Mouse (Mus musculus) limb, embryonic 14.5 days (tissue): ENCODE measurements around the gene Kdm4b. TPM values are rescaled to one million over a fixed set of nuclear protein-coding genes. Genes with fewer than 3 reads are reported as not detected.

ENCODE experiments used
- ATAC-seq: fragments of 200-750 bp; cut with Nextera tagmentation; 2 replicates; pipeline ENCODE4 v1.8.0; 2017; ENCODE audit warnings: low read depth, moderate number of reproducible peaks, moderate TSS enrichment; ENCODE audit not compliant: low FRiP score
- DNase-seq: peaks from one replicate; pipeline ENCODE4 v3.0.0-alpha.2; 2015; ENCODE audit warnings: low spot score
- H3K27ac ChIP-seq: fragments of 300-500 bp; sonication (generic); replicated peaks from 2 replicates; pipeline ENCODE4 v1.5.1; 2014; ENCODE audit warnings: low read depth, mild to moderate bottlenecking, low read length, moderate library complexity, mixed read lengths
- H3K27me3 ChIP-seq: fragments of 300-500 bp; sonication (generic); 2 replicates; pipeline ENCODE4 v1.6.1; 2014; ENCODE audit warnings: low read length, mixed read lengths; ENCODE audit not compliant: control insufficient read depth, insufficient read depth
- H3K36me3 ChIP-seq: fragments of 300-500 bp; sonication (generic); 2 replicates; pipeline ENCODE4 v1.6.1; 2014; ENCODE audit warnings: mild to moderate bottlenecking, low read length, moderate library complexity, mixed read lengths; ENCODE audit not compliant: control insufficient read depth, insufficient read depth
- H3K4me1 ChIP-seq: fragments of 300-500 bp; sonication (generic); 2 replicates; pipeline ENCODE4 v1.6.1; 2014; ENCODE audit warnings: antibody characterized with exemption, low read length, mixed read lengths; ENCODE audit not compliant: control insufficient read depth, insufficient read depth
- H3K4me2 ChIP-seq: fragments of 300-500 bp; sonication (generic); replicated peaks from 2 replicates; pipeline ENCODE4 v1.6.1; 2014; ENCODE audit warnings: low read depth, mild to moderate bottlenecking, low read length, moderate library complexity; ENCODE audit not compliant: severe bottlenecking
- H3K4me3 ChIP-seq: fragments of 300-500 bp; sonication (generic); replicated peaks from 2 replicates; pipeline ENCODE4 v1.5.1; 2014; ENCODE audit warnings: low read length
- H3K9ac ChIP-seq: fragments of 300-500 bp; sonication (generic); 2 replicates; pipeline ENCODE4 v1.6.1; 2014; ENCODE audit warnings: mild to moderate bottlenecking, low read depth, low read length, moderate library complexity; ENCODE audit not compliant: severe bottlenecking
- H3K9me3 ChIP-seq: fragments of 300-500 bp; sonication (generic); 2 replicates; pipeline ENCODE4 v1.6.1; 2016; ENCODE audit warnings: low read length; ENCODE audit not compliant: control insufficient read depth
- POLR2A ChIP-seq: fragments of 200-500 bp; IDR thresholded peaks from 2 replicates; pipeline ENCODE4 v1.8.0; 2012; ENCODE audit warnings: inconsistent platforms, mild to moderate bottlenecking, moderate library complexity, borderline replicate concordance; ENCODE audit not compliant: insufficient read depth, insufficient read length; ENCODE audit errors: extremely low read depth
- WGBS: fragments of 180-500 bp; shearing (Covaris S2); extraction: QIAGEN DNeasy Blood & Tissue Kit; methylation state at CpG from one replicate; pipeline ENCODE4 v1.1.7; 2014; 5-methylcytosine and 5-hydroxymethylcytosine counted together
- polyA plus RNA-seq, 2 experiments: library from polyadenylated mRNA; depleted of rRNA in 1 of 2; stranded (reverse) in 1 of 2; unstranded in 1 of 2; fragments of >200 nt; fragmentation: Nextera tagmentation in 1 of 2; extraction: Ambion mirVana in 1 of 2; gene quantifications; 2 replicates each; pipeline versions ENCODE4 v1.2.1 to v1.2.3; 2012 to 2014

Kdm4b gene
- polyA plus RNA-seq, 2 experiments: 36.0 to 36.4 TPM

DNA sequence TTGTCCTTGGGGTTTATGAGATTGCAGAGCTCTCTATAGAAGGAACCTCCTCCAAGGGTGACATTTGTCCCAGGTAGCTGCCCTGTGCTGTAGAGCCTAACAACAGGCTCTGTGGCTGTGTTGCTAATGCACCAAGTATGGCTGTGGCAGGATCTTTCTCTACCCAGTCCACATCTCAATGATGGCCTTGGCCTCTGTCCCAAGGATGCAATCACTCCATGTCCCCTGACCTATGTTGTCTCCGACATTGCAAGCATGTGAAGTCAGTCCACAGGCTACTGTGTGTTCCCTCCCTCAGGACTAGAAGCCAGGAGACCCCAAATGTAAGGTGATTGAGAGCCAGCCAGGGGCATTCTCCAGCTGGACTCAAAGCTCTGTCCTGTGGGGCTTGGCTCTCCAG, 34.0 kb downstream of the Kdm4b start:
- Histone ChIP-seq H3K36me3 (peaks cover 72% of the 10 kb centered on the region), H3K9me3 (no peaks in the 10 kb centered on the region)

DNA sequence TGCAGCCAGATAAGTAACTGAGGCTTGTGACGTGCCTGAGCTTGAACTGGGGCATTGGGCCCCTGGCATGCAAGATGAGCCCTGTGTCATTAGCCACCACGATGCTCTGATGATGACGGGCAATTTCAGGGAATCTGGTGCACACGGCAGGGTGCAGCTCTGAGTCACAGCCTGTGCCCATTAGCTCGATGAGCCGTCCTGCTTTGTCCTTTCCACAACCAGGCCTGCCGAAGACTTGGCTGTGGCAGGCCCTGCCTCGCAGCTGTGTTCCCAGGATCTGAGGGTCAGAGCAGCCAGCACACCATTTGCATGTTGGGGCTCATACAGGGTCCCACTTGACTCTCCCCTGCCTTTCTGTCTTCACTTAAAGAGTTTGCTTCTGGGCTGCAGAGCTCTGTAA, 34.6 kb downstream of the Kdm4b start:
- Histone ChIP-seq H3K27ac (no peak overlapping the region), H3K4me1 (no peaks in the 10 kb centered on the region), H3K9ac (no peak overlapping the region), H3K9me3 (no peaks in the 10 kb centered on the region), H3K36me3 (peaks cover 69% of the 10 kb centered on the region), H3K27me3 (no peaks in the 10 kb centered on the region), H3K4me2 (no peak overlapping the region), H3K4me3 (no peak overlapping the region)
- 62% methylated on average over 8 of the region's 8 CpGs for WGBS
- no peak for TF ChIP-seq POLR2A
- DNase-seq (no peak), ATAC-seq (no peak)

More for the DNA sequence above, 34.0 kb downstream of the Kdm4b start:
- H3K4me3 ChIP-seq: no peak overlapping the region
- no peak for TF ChIP-seq POLR2A
- no peak overlapping the region for H3K4me2 ChIP-seq
- H3K4me1 ChIP-seq: no peaks in the 10 kb centered on the region
- 89% methylated on average over 1 of the region's 1 CpGs for WGBS
- H3K27me3 ChIP-seq: no peaks in the 10 kb centered on the region
- no peak for DNase-seq
- H3K27ac ChIP-seq: no peak overlapping the region
- no peak overlapping the region for H3K9ac ChIP-seq
- ATAC-seq: no peak

DNA sequence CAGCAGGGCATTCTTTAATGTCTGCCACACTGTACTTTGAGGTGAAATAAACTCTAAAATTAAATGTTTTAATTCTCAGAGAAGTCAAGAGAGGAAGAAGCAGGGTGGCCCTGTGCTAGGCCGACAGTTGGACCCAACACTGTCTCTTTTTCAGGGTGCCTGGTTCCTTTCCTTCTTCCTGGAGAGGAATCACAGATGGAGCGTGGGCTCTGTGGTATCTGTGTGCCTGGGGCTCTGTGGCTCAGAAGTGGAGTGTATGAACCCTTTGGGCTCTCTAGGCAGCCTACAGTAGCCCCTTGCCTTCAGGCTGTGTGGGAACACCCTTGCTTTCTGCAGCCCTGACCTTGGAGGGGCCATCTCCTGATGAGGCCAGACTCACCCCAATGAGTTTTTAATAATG, 35.7 kb downstream of the Kdm4b start:
- Histone ChIP-seq H3K27ac (no peak overlapping the region), H3K36me3 (peaks cover 66% of the 10 kb centered on the region), H3K9me3 (no peaks in the 10 kb centered on the region), H3K4me1 (no peaks in the 10 kb centered on the region), H3K4me2 (no peak overlapping the region), H3K27me3 (no peaks in the 10 kb centered on the region), H3K4me3 (no peak overlapping the region), H3K9ac (no peak overlapping the region)
- ATAC-seq (no peak), DNase-seq (no peak)
- WGBS: 86% methylated on average over 2 of the region's 2 CpGs
- no peak for TF ChIP-seq POLR2A

DNA sequence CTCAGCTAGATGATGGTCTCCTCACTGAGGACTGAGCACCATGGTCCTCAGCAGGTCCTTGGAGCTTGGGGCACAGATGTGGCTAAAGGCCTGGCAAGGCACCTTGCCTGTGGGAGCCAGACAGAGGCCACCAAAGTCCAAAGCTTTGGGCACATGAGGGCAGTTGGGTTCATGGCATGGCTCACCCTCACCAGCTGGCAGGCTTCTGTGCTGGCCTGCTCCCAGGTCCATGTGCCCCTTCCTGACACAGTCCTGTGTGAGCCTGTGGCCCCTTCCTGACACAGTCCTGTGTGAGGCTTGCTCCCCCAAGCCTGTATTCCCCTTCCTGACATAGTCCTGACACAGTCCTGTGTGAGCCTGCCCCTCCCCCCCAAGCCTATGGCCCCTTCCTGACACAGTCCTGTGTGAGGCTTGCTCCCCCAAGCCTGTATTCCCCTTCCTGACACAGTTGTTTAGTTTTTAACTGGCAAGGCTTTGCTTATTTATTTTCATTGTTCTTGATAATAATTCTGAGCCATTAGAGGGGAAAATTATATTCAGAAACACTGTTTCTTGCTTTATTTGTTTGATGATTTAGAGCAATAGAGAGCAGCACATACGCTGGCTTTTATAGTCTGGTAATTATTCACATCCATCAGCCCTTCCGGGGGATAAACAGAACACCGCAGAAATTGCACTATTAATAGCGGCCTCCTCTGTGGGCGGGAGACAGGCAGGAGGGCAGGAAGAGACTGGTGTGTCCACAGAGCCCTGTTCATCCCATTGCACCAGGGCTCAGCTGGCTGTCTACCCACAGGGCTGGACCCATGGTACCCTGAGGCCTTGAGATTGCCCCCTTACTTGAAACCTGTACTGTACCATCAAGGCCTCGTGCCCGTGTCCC, 40.2 kb downstream of the Kdm4b start:
- TF ChIP-seq POLR2A: no peak
- DNase-seq (no peak), ATAC-seq (no peak)
- WGBS: 59% methylated on average over 7 of the region's 7 CpGs
- no peak overlapping the region for H3K4me3 ChIP-seq
- no peaks in the 10 kb centered on the region for H3K27me3 ChIP-seq
- H3K4me2 ChIP-seq: no peak overlapping the region
- H3K4me1 ChIP-seq: no peaks in the 10 kb centered on the region
- peaks cover 76% of the 10 kb centered on the region for H3K36me3 ChIP-seq
- H3K9ac ChIP-seq: no peak overlapping the region
- no peak overlapping the region for H3K27ac ChIP-seq
- no peaks in the 10 kb centered on the region for H3K9me3 ChIP-seq

DNA sequence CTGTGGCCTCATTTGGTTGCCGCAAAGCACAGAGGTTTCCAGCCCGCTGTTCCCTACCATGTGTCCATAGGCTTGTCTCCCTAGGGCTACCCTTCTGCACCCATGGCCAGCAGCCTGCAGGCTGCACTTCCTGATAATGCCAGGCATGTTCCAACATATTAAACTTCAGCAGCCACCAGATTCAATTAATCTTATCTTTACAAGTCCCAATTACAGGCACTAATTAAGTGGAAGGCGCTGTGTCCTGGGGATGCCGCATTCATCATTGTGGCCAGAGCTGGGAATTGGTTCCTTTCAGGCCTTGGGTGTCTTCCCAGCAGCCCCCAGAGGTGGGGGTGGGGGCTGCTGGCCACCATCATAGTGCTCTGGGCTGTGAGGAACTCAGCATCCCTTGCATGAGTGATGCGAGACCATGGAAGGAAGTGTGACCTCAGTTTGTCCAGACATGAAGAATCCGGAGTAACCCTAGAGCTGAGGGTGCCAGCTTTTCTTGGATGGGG, 42.5 kb downstream of the Kdm4b start:
- peaks cover 77% of the 10 kb centered on the region for H3K36me3 ChIP-seq
- H3K4me3 ChIP-seq: no peak overlapping the region
- WGBS: 92% methylated on average over 6 of the region's 6 CpGs
- no peak for DNase-seq
- TF ChIP-seq POLR2A: no peak
- no peak overlapping the region for H3K4me2 ChIP-seq
- no peaks in the 10 kb centered on the region for H3K9me3 ChIP-seq
- H3K4me1 ChIP-seq: no peaks in the 10 kb centered on the region
- no peak overlapping the region for H3K9ac ChIP-seq
- no peak for ATAC-seq
- no peaks in the 10 kb centered on the region for H3K27me3 ChIP-seq
- H3K27ac ChIP-seq: no peak overlapping the region
